Mouse (Mus musculus): Measurements from ENCODE around the gene Mageb16.

Gene Mageb16

DNA sequence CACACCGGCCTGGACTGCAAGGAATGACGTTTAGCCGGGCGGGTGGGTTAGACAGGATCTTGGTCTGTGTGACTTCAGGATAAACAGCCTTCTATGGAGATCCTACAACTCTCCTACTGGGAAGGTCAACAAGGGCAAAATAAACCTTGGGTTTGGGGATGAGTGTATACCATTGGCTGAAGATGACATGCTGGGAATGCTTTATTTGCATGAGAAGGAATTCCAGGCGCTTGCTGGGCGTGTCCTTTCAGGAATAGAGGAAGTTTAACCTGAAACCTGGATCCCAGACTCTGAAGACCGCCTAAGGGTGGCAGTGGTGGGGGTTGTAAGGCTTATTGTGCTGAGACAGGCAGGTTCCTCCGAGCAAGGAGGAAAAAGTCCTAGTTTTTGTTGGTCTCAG is at the start of gene Mageb16:
Gene Mageb16, minus strand, starts transcription at position 25 of the 400 bp plus-strand sequence.
- DNase-seq (ENCODE audit: low read depth, low spot score), result peak; percentile 93

DNA sequence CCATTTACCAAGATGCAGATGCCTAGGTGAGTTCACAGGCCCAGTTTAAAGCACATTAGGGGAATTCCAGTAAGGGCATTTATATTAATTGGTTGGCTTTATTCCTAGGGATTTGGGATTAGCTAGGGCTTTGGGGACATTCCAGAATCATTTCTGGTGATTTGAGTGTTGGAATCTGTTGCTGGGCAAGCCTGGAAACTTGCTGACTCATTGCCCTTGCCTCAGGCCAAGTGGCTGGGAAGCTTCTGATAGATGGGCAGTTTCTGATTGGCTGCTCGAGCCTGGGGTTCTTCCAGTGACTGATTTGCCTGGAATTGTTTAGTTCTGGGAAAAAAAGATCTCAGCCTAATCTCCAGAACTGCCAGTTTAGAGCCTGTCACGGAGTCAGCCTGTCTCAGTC is 20.1 kb downstream of the Mageb16 start:
- peak; percentile 81 for DNase-seq (ENCODE audit: low read depth, low spot score)

DNA sequence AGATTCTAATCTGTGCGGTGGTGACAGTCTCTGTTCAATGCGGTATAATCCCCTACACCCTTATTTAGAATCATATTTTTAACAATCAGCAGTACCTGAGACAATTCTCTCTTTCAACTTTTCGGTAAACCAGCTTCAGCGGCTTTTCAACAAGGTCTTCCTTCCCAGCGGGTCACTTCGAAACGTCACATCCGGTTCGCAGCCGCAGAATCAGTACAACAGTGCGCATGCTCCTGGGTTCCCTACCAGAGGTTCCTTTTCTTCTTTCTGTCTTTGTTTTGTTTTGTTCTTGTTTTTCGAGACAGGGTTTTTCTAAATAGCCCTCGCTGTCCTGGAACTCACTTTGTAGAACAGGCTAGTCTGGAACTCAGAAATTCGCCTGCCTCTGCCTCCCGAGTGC is 35.8 kb downstream of the Mageb16 start:
- peak; percentile 84 for DNase-seq (ENCODE audit: low read depth, low spot score)

DNA sequence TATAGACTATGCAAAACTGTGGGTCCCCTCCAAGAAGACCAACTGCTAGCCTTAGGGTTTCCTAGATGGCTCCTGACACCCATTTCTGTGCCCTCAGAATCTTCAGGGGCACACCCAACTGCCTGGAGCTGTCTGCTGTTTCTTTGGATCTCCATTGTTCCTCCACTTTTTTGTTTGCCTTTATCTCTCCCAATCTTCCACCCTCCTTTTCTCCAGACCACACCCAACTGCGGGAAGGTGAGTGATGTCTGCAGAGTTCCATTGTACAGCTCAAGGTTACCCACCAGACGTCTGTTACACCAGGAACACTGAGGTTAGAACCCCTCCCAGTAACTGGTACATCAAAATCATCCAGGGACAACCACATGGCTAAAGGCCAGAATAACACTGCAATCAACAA is 64.8 kb downstream of the Mageb16 start:
- DNase-seq (ENCODE audit: low read depth, low spot score), result peak; percentile 61

Data from ZHBTc4 (cell line).